In genomic region chr7:45798511-45798836, GRCm38 (mm10) we compare ENCODE assay signal across 8 mouse cellular contexts. TPM values are rescaled to one million over a fixed set of nuclear protein-coding genes. Genes with fewer than 3 reads are reported as not detected.
DNase-seq lines count a peak whose midpoint lies in the region; ATAC-seq and TF ChIP-seq lines count a peak whose summit lies in the region.

No protein-coding gene starts in this region.

- TF ChIP-seq EP300 in liver, embryonic 14.5 days (IDR thresholded peaks at IDR 0.05; ENCODE audit: low read depth): no peak

- peak overlapping the region; percentile 65 for H3K4me3 ChIP-seq in brown adipose tissue, adult 24 weeks (ENCODE audit: insufficient read depth, low read depth, low read length)
- peak overlapping the region; percentile 26 for H3K4me3 ChIP-seq in hindbrain, postnatal 0 days (ENCODE audit: low read length)
- peak overlapping the region; percentile 51 to 52 for H3K4me3 ChIP-seq in liver, embryonic 14.5 days (ENCODE audit: insufficient read depth in 1 of 2, low read depth in 2 of 2, low read length in 2 of 2)

- peak overlapping the region; percentile 47; the same call in 1 of the 2 replicates for H3K9ac ChIP-seq in hindbrain, postnatal 0 days (replicated peaks; ENCODE audit: low read length)
- peak overlapping the region; percentile 32; the same call in 1 of the 2 replicates for H3K9ac ChIP-seq in liver, embryonic 14.5 days (replicated peaks)

- H3K36me3 ChIP-seq in hindbrain, postnatal 0 days (ENCODE audit: insufficient read depth, low read length): peaks cover 25% of the 10 kb centered on the region
- no peaks in the 10 kb centered on the region for H3K36me3 ChIP-seq in liver, embryonic 14.5 days (replicated peaks; ENCODE audit: control insufficient read depth, insufficient read depth, low read depth)

- H3K27me3 ChIP-seq in hindbrain, postnatal 0 days (ENCODE audit: insufficient read depth, low read length): no peaks in the 10 kb centered on the region
- peaks cover 26% of the 10 kb centered on the region for H3K27me3 ChIP-seq in liver, embryonic 14.5 days (ENCODE audit: control insufficient read depth, insufficient read depth, low read length)

- DNase-seq in kidney, adult 18-20 months: peak; percentile 67
- no peak for DNase-seq in kidney, adult 11 months
- peak; percentile 15 for DNase-seq in hindbrain, postnatal 0 days (ENCODE audit: low spot score)
- peak in 1 of 3 experiments; percentile 40 for DNase-seq in liver, embryonic 14.5 days (ENCODE audit: low read depth in 3 of 3, low spot score in 3 of 3)
- DNase-seq in spleen, postnatal 36 days (ENCODE audit: low spot score in 2 of 2): peak; percentile 32 to 33
- no peak for DNase-seq in ovary, postnatal 14 days (ENCODE audit: low spot score)
- no peak for DNase-seq in urinary bladder, postnatal 36 days (ENCODE audit: low spot score in 2 of 2)

- H3K9me3 ChIP-seq in hindbrain, postnatal 0 days (ENCODE audit: low read length): no peaks in the 10 kb centered on the region
- no peaks in the 10 kb centered on the region for H3K9me3 ChIP-seq in liver, embryonic 14.5 days (ENCODE audit: control insufficient read depth, low read length)

- H3K4me1 ChIP-seq in brown adipose tissue, adult 24 weeks (ENCODE audit: control insufficient read depth, insufficient read depth, insufficient read length, low read length): no peaks in the 10 kb centered on the region
- peaks cover 3% of the 10 kb centered on the region; the same call in 1 of the 2 replicates for H3K4me1 ChIP-seq in hindbrain, postnatal 0 days (ENCODE audit: insufficient read depth, low read length)
- peaks cover 16 to 32% of the 10 kb centered on the region in 2 experiments for H3K4me1 ChIP-seq in liver, embryonic 14.5 days (replicated peaks; ENCODE audit: control insufficient read depth in 2 of 2, insufficient read depth in 2 of 2, low read length in 1 of 2)

- peak overlapping the region; percentile 55 for H3K4me2 ChIP-seq in hindbrain, postnatal 0 days (ENCODE audit: low read depth, low read length)
- peak overlapping the region; percentile 78 for H3K4me2 ChIP-seq in liver, embryonic 14.5 days (ENCODE audit: low read depth)

- 7% methylated on average over 19 of the region's 19 CpGs for WGBS in hindbrain, postnatal 0 days
- under 1% methylated on average over 19 of the region's 19 CpGs for WGBS in liver, embryonic 14.5 days (ENCODE audit: insufficient replicate concordance)

- ATAC-seq in hindbrain, postnatal 0 days: no peak
- ATAC-seq in liver, embryonic 14.5 days (ENCODE audit: insufficient read depth): no peak

- no peak for TF ChIP-seq CTCF in hindbrain, postnatal 0 days (IDR thresholded peaks at IDR 0.05; ENCODE audit: low read depth)
- no peak for TF ChIP-seq CTCF in liver, embryonic 14.5 days (IDR thresholded peaks at IDR 0.05; ENCODE audit: low read depth)

- no peak overlapping the region for H3K27ac ChIP-seq in brown adipose tissue, adult 24 weeks (replicated peaks; ENCODE audit: low read depth, low read length)
- H3K27ac ChIP-seq in hindbrain, postnatal 0 days: no peak overlapping the region
- H3K27ac ChIP-seq in liver, embryonic 14.5 days: no peak overlapping the region

RNA-seq across cellular contexts. Expression of gene Sult2b1, which starts 14.0 kb away (rescaled TPM):
- 0.87 and 1.1 TPM in 2 replicates for polyA plus RNA-seq in brown adipose tissue, adult 24 weeks (2012; ENCODE audit: insufficient read depth, insufficient read length, missing spikeins)
- 4.7 and 12.1 TPM in 2 replicates for total RNA-seq in hindbrain, postnatal 0 days (2014; rRNA removed)
- 5.7 and 7.4 TPM in 2 replicates for polyA plus RNA-seq in hindbrain, postnatal 0 days (2015; fragmentation: Nextera tagmentation; extraction: Ambion mirVana)
- polyA plus RNA-seq in liver, embryonic 14.5 days (2012; rRNA removed): 0.06 and 0.35 TPM in 2 replicates
- polyA plus RNA-seq in liver, embryonic 14.5 days (2014; fragmentation: Nextera tagmentation; extraction: Ambion mirVana): 0.15 and 0.43 TPM in 2 replicates

RNA-seq across cellular contexts. Expression of gene Lmtk3, which starts 14.9 kb away (rescaled TPM):
- polyA plus RNA-seq in brown adipose tissue, adult 24 weeks (2012; ENCODE audit: insufficient read depth, insufficient read length, missing spikeins): 0.36 and 0.46 TPM in 2 replicates
- 125 and 133 TPM in 2 replicates for total RNA-seq in hindbrain, postnatal 0 days (2014; rRNA removed)
- 13.6 and 13.9 TPM in 2 replicates for polyA plus RNA-seq in hindbrain, postnatal 0 days (2015; fragmentation: Nextera tagmentation; extraction: Ambion mirVana)
- 0.18 and 0.48 TPM in 2 replicates for polyA plus RNA-seq in liver, embryonic 14.5 days (2012; rRNA removed)
- not detected in 2 replicates for polyA plus RNA-seq in liver, embryonic 14.5 days (2014; fragmentation: Nextera tagmentation; extraction: Ambion mirVana)

RNA-seq across cellular contexts. Expression of gene Cyth2, which starts 15.9 kb away (rescaled TPM):
- polyA plus RNA-seq in brown adipose tissue, adult 24 weeks (2012; ENCODE audit: insufficient read depth, insufficient read length, missing spikeins): 39.1 and 45.5 TPM in 2 replicates
- total RNA-seq in hindbrain, postnatal 0 days (2014; rRNA removed): 176 and 221 TPM in 2 replicates
- 209 and 216 TPM in 2 replicates for polyA plus RNA-seq in hindbrain, postnatal 0 days (2015; fragmentation: Nextera tagmentation; extraction: Ambion mirVana)
- 14.5 and 19.4 TPM in 2 replicates for polyA plus RNA-seq in liver, embryonic 14.5 days (2012; rRNA removed)
- 23.0 and 26.5 TPM in 2 replicates for polyA plus RNA-seq in liver, embryonic 14.5 days (2014; fragmentation: Nextera tagmentation; extraction: Ambion mirVana)

RNA-seq across cellular contexts. Expression of gene Kcnj14, which starts 26.1 kb away (rescaled TPM):
- polyA plus RNA-seq in brown adipose tissue, adult 24 weeks (2012; ENCODE audit: insufficient read depth, insufficient read length, missing spikeins): 1.1 TPM in 1 of 2 replicates, not detected in the other
- total RNA-seq in hindbrain, postnatal 0 days (2014; rRNA removed): 0.97 and 1.4 TPM in 2 replicates
- 0.89 and 1.2 TPM in 2 replicates for polyA plus RNA-seq in hindbrain, postnatal 0 days (2015; fragmentation: Nextera tagmentation; extraction: Ambion mirVana)
- 0.06 and 0.11 TPM in 2 replicates for polyA plus RNA-seq in liver, embryonic 14.5 days (2012; rRNA removed)
- polyA plus RNA-seq in liver, embryonic 14.5 days (2014; fragmentation: Nextera tagmentation; extraction: Ambion mirVana): 0.06 and 0.19 TPM in 2 replicates

RNA-seq across cellular contexts. Expression of gene Grwd1, which starts 32.3 kb away (rescaled TPM):
- 5.5 and 6.6 TPM in 2 replicates for polyA plus RNA-seq in brown adipose tissue, adult 24 weeks (2012; ENCODE audit: insufficient read depth, insufficient read length, missing spikeins)
- total RNA-seq in hindbrain, postnatal 0 days (2014; rRNA removed): 29.1 and 34.6 TPM in 2 replicates
- 44.6 and 48.6 TPM in 2 replicates for polyA plus RNA-seq in hindbrain, postnatal 0 days (2015; fragmentation: Nextera tagmentation; extraction: Ambion mirVana)
- polyA plus RNA-seq in liver, embryonic 14.5 days (2012; rRNA removed): 11.2 and 12.8 TPM in 2 replicates
- polyA plus RNA-seq in liver, embryonic 14.5 days (2014; fragmentation: Nextera tagmentation; extraction: Ambion mirVana): 23.0 and 23.7 TPM in 2 replicates

Comparison
In these comparisons a context has a peak if more than half of its experiments do, and no peak if none do; other contexts are left out.
1. DNase-seq: peak in kidney, adult 18-20 months (single experiment), hindbrain, postnatal 0 days (single experiment) and spleen, postnatal 36 days (2 of 2); none in kidney, adult 11 months (single experiment), ovary, postnatal 14 days (single experiment) and urinary bladder, postnatal 36 days (0 of 2).
2. Peak in every context shown above with its lines, with median percentiles within 50 percentile points of each other: H3K4me3 ChIP-seq.